Comparison of ENCODE assay signal across 33 mouse cellular contexts in the genomic region with DNA sequence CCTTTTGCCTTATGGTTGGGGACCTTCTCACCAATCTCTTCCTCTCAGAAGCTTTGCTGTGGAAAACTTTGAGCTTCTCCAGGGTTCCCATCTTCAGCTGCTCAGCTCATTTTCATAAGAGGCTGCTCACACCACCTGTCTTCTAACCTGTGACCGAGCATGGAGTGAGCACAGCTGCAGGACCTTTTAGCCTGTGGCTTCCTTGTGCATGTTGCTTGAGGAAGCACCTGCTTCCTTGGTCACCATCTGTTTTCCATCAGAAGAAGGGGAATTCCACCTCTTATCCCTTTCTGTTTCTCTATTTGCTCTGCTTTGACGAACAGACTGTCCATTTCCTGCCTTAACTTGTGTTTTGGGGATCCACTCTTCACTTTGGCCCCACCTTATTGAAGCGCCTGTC. TPM values are rescaled to one million over a fixed set of nuclear protein-coding genes. Genes with fewer than 3 reads are reported as not detected.
DNase-seq lines count a peak whose midpoint lies in the region; TF ChIP-seq lines count a peak whose summit lies in the region.
"Had no signal": no experiment of that assay in that cellular context is flagged by ENCODE, and none has a peak within 500 bp of the region (broad histone marks: within the 10 kb centered on the region; RNA-seq: fewer than 3 reads in every experiment).

No protein-coding gene starts in this region.

- H3K79me2 ChIP-seq in heart, adult 2 months (replicated peaks; ENCODE audit: control insufficient read depth, insufficient read depth, low read length): no peaks in the 10 kb centered on the region
- H3K79me2 ChIP-seq in CH12.LX (replicated peaks; ENCODE audit: control insufficient read depth, extremely low read depth, insufficient read depth, poor library complexity, severe bottlenecking) (no peaks in the 10 kb centered on the region), myocyte (ENCODE audit: control insufficient read depth, insufficient read depth) (no peaks in the 10 kb centered on the region)

- dilution Hi-C loops in CH12.LX (cut with MboI; ENCODE audit: extremely low pct_ligation_motif_present, extremely low pct_unique_long_range_greater_than_20kb, low sequenced_read_pairs): no loop called here

- no peak overlapping the region for H3K4me3 ChIP-seq in heart, adult 2 months
- no peak overlapping the region for H3K4me3 ChIP-seq in CH12.LX (replicated peaks in 1 of 3; ENCODE audit: low read depth in 2 of 3, low read length in 2 of 3, poor library complexity in 1 of 3)
- no peak overlapping the region for H3K4me3 ChIP-seq in myocyte
- H3K4me3 ChIP-seq in lung, adult 2 months (replicated peaks; ENCODE audit: extremely low read depth, low read depth, low read length): no peak overlapping the region
- H3K4me3 ChIP-seq: embryonic facial prominence, embryonic 15.5 days; erythroblast, embryonic 14.5 days; forebrain, embryonic 12.5 days; forebrain, embryonic 15.5 days; gastrocnemius, adult 2 months; heart, embryonic 10.5 days; heart, embryonic 13.5 days; hindbrain, embryonic 12.5 days; hindbrain, embryonic 15.5 days had no signal

- H3K27ac ChIP-seq in heart, adult 2 months: no peak overlapping the region
- H3K27ac ChIP-seq in CH12.LX (ENCODE audit: insufficient read depth, low read depth): no peak overlapping the region
- H3K27ac ChIP-seq: embryonic facial prominence, embryonic 15.5 days; forebrain, embryonic 12.5 days; forebrain, embryonic 15.5 days; gastrocnemius, adult 2 months; heart, embryonic 10.5 days; heart, embryonic 13.5 days; hindbrain, embryonic 12.5 days; hindbrain, embryonic 15.5 days had no signal

- H3K9me3 ChIP-seq in CH12.LX (replicated peaks; ENCODE audit: low read length): no peaks in the 10 kb centered on the region
- H3K9me3 ChIP-seq: embryonic facial prominence, embryonic 15.5 days; heart, embryonic 10.5 days; heart, embryonic 13.5 days; hindbrain, embryonic 15.5 days had no signal

- H3ac ChIP-seq in myocyte (ENCODE audit: control insufficient read depth, insufficient read length): no peak overlapping the region

- in situ Hi-C loops in CH12.LX (cut with MboI; ENCODE audit: low pct_ligation_motif_present, low pct_unique_long_range_greater_than_20kb, low sequenced_read_pairs): loop anchor here (25.0 kb wide), 1 partner anchor 649 kb away; no protein-coding TSS in a partner anchor

- H3K4me2 ChIP-seq in CH12.LX (ENCODE audit: insufficient read depth, low read depth, poor library complexity, severe bottlenecking): peak overlapping the region; percentile 50
- H3K4me2 ChIP-seq in myocyte (ENCODE audit: low read depth): no peak overlapping the region
- H3K4me2 ChIP-seq: embryonic facial prominence, embryonic 15.5 days; forebrain, embryonic 12.5 days; forebrain, embryonic 15.5 days; heart, embryonic 13.5 days; hindbrain, embryonic 12.5 days; hindbrain, embryonic 15.5 days had no signal

- no peak overlapping the region for H3K9ac ChIP-seq in heart, adult 2 months (ENCODE audit: low read depth, low read length)
- H3K9ac ChIP-seq in CH12.LX (ENCODE audit: insufficient read depth, low read depth): no peak overlapping the region
- H3K9ac ChIP-seq: embryonic facial prominence, embryonic 15.5 days; forebrain, embryonic 12.5 days; forebrain, embryonic 15.5 days; heart, embryonic 13.5 days; hindbrain, embryonic 12.5 days; hindbrain, embryonic 15.5 days had no signal

- no peaks in the 10 kb centered on the region; the same call in 1 of the 2 replicates for H3K4me1 ChIP-seq in heart, adult 2 months (ENCODE audit: control insufficient read depth, insufficient read depth, low read length)
- H3K4me1 ChIP-seq in CH12.LX (ENCODE audit: control insufficient read depth in 1 of 2, insufficient read depth in 2 of 2): peaks cover 4 to 25% of the 10 kb centered on the region in 2 experiments; a peak in 3 of 4 replicates
- no peaks in the 10 kb centered on the region for H3K4me1 ChIP-seq in lung, adult 2 months (ENCODE audit: control insufficient read depth, insufficient read depth, low read length)
- H3K4me1 ChIP-seq: embryonic facial prominence, embryonic 15.5 days; forebrain, embryonic 12.5 days; forebrain, embryonic 15.5 days; heart, embryonic 10.5 days; heart, embryonic 13.5 days; hindbrain, embryonic 12.5 days; hindbrain, embryonic 15.5 days had no signal

- no peaks in the 10 kb centered on the region for H3K36me3 ChIP-seq in heart, adult 2 months (ENCODE audit: control insufficient read depth, insufficient read depth, low read length)
- H3K36me3 ChIP-seq in CH12.LX (replicated peaks in 1 of 2; ENCODE audit: control insufficient read depth in 1 of 2, insufficient read depth in 1 of 2, low read length in 1 of 2): no peaks in the 10 kb centered on the region
- H3K36me3 ChIP-seq in myocyte (ENCODE audit: control insufficient read depth, insufficient read depth): no peaks in the 10 kb centered on the region
- H3K36me3 ChIP-seq: embryonic facial prominence, embryonic 15.5 days; forebrain, embryonic 12.5 days; forebrain, embryonic 15.5 days; heart, embryonic 10.5 days; heart, embryonic 13.5 days; hindbrain, embryonic 12.5 days; hindbrain, embryonic 15.5 days had no signal

- TF ChIP-seq CTCF in heart, adult 2 months (IDR thresholded peaks at IDR 0.05): no peak
- no peak for TF ChIP-seq CTCF in CH12.LX (conservative IDR thresholded peaks at IDR 0.05 in 1 of 2, IDR thresholded peaks at IDR 0.05 in 1 of 2; ENCODE audit: low read depth in 2 of 2, low read length in 2 of 2)
- TF ChIP-seq CTCF in lung, adult 2 months (IDR thresholded peaks at IDR 0.05; ENCODE audit: insufficient read depth, low read length): no peak

- no peaks in the 10 kb centered on the region for H3K27me3 ChIP-seq in heart, adult 2 months (ENCODE audit: control insufficient read depth, insufficient read depth, low read length)
- H3K27me3 ChIP-seq in CH12.LX (replicated peaks) (no peaks in the 10 kb centered on the region), myocyte (ENCODE audit: control insufficient read depth, insufficient read depth, insufficient read length) (no peaks in the 10 kb centered on the region)
- H3K27me3 ChIP-seq: embryonic facial prominence, embryonic 15.5 days; forebrain, embryonic 12.5 days; forebrain, embryonic 15.5 days; heart, embryonic 13.5 days; hindbrain, embryonic 12.5 days; hindbrain, embryonic 15.5 days had no signal

- no peak for TF ChIP-seq EP300 in heart, adult 2 months (IDR thresholded peaks at IDR 0.05; ENCODE audit: insufficient read depth, low read depth, low read length)
- peak; percentile 95 for TF ChIP-seq EP300 in CH12.LX (IDR thresholded peaks at IDR 0.05; ENCODE audit: low read length)

- DNase-seq in heart, adult 11 months: peak; percentile 83
- no peak for DNase-seq in heart, adult 2 months
- DNase-seq in CH12.LX (ENCODE audit: extremely low read depth): peak; percentile 81
- DNase-seq in lung, adult 2 months: no peak
- DNase-seq in right cerebral cortex, postnatal 10 days (ENCODE audit: low spot score in 2 of 2): no peak
- DNase-seq: adrenal gland, adult 2 months; adrenal gland, postnatal 14 days; B cell, adult 2 months; cerebellum, adult 11 months; cerebellum, adult 2 months; cerebellum, postnatal 14 days; gastrocnemius, adult 2 months; gastrocnemius, postnatal 14 days; heart, postnatal 14 days; heart, postnatal 4 days; kidney, adult 2 months had no signal

- intact Hi-C loops in heart, adult 2 months (cut with DNase I): no loop called here

- no peak for TF ChIP-seq RAD21 in CH12.LX (IDR thresholded peaks at IDR 0.05; ENCODE audit: low read depth, low read length)

- WGBS in heart, adult 2 months: 27% methylated on average over 3 of the region's 3 CpGs
- 33% methylated on average over 3 of the region's 3 CpGs for WGBS in lung, adult 2 months

- TF ChIP-seq POLR2A in heart, adult 2 months (IDR thresholded peaks at IDR 0.05; ENCODE audit: insufficient read depth, low read depth, low read length): no peak
- TF ChIP-seq POLR2A in CH12.LX (IDR thresholded peaks at IDR 0.05; ENCODE audit: low read depth, low read length) (no peak), myocyte (IDR thresholded peaks at IDR 0.05; ENCODE audit: insufficient read length, low read depth) (no peak)
- TF ChIP-seq POLR2A in lung, adult 2 months (IDR thresholded peaks at IDR 0.05; ENCODE audit: borderline replicate concordance, extremely low read depth, low read depth, low read length): no peak

TF ChIP-seq in CH12.LX, 34 proteins besides CTCF, POLR2A, EP300 and RAD21 (continues in another document):
- TF ChIP-seq NELFE (IDR thresholded peaks at IDR 0.05; ENCODE audit: low read depth, low read length) (no peak), BHLHE40 (IDR thresholded peaks at IDR 0.05; ENCODE audit: low read depth, low read length) (peak; percentile 85), E2F4 (IDR thresholded peaks at IDR 0.05; ENCODE audit: insufficient replicate concordance, low read depth, low read length) (no peak), MXI1 (IDR thresholded peaks at IDR 0.05; ENCODE audit: low read depth, low read length) (no peak), CHD2 (IDR thresholded peaks at IDR 0.05; ENCODE audit: low read length) (peak; percentile 8; the same call in 1 of the 2 replicates), ZMIZ1 (IDR thresholded peaks at IDR 0.05; ENCODE audit: low read depth, low read length) (no peak), NRF1 (IDR thresholded peaks at IDR 0.05; ENCODE audit: low read depth, low read length) (no peak)

TF ChIP-seq in myocyte, 11 proteins besides CTCF, POLR2A, EP300 and RAD21 (continues in another document):
- no peak for TF ChIP-seq E2F4 (IDR thresholded peaks at IDR 0.05; ENCODE audit: insufficient read depth)
- no peak for TF ChIP-seq USF1 (IDR thresholded peaks at IDR 0.05; ENCODE audit: low read depth)
- TF ChIP-seq MYOD1 (IDR thresholded peaks at IDR 0.05; ENCODE audit: control insufficient read depth in 1 of 3, insufficient read length in 2 of 3, low read depth in 2 of 3): peak in 2 of 3 experiments; percentile 87 to 88
- TF ChIP-seq SRF (IDR thresholded peaks at IDR 0.05; ENCODE audit: control insufficient read depth, insufficient read length, low read depth): no peak
- no peak for TF ChIP-seq MAX (IDR thresholded peaks at IDR 0.05; ENCODE audit: low read depth)
- TF ChIP-seq MYOG (IDR thresholded peaks at IDR 0.05; ENCODE audit: control insufficient read depth in 1 of 3, insufficient read depth in 1 of 3, insufficient read length in 2 of 3, low read depth in 2 of 3): peak; percentile 5 to 97 (median 55)
- peak; percentile 79 for TF ChIP-seq TCF3 (IDR thresholded peaks at IDR 0.05; ENCODE audit: insufficient read length, low read depth)

RNA-seq across cellular contexts. Expression of gene Serpinb1b, which starts 34.7 kb away (rescaled TPM):
- not detected for total RNA-seq in heart, adult 2 months (2021)
- polyA plus RNA-seq in heart, adult 2 months (2012; rRNA removed): not detected in 2 replicates
- total RNA-seq in CH12.LX (2012; rRNA removed): 0.08 TPM in 2 replicates
- total RNA-seq in CH12.LX (2014; rRNA removed): 0.62 and 0.98 TPM in 2 replicates
- polyA plus RNA-seq in CH12.LX (2012; ENCODE audit: insufficient read length, low read depth): 0.56 and 0.64 TPM in 2 replicates
- polyA plus RNA-seq in myocyte (2012; fragmentation: generic; extraction: Trizol): 1.6 TPM
- 0.12 and 0.44 TPM in 2 replicates for polyA plus RNA-seq in lung, adult 2 months (2012; rRNA removed)
- total RNA-seq: gastrocnemius, adult 2 months; heart, adult 18-20 months; heart, postnatal 14 days; heart, postnatal 4 days; MEL had no signal
- polyA plus RNA-seq: erythroblast, embryonic 14.5 days; heart, embryonic 10.5 days; heart, embryonic 13.5 days; intestine, embryonic 14.5 days; kidney, adult 2 months had no signal

RNA-seq across cellular contexts. Expression of gene Serpinb9c, which starts 46.5 kb away (rescaled TPM):
- not detected for total RNA-seq in heart, adult 2 months (2021)
- polyA plus RNA-seq in heart, adult 2 months (2012; rRNA removed): not detected in 2 replicates
- total RNA-seq in CH12.LX (2012; rRNA removed): not detected in 2 replicates
- total RNA-seq in CH12.LX (2014; rRNA removed): not detected in 2 replicates
- polyA plus RNA-seq in CH12.LX (2012; ENCODE audit: insufficient read length, low read depth): not detected in 2 replicates
- polyA plus RNA-seq in myocyte (2012; fragmentation: generic; extraction: Trizol): 0.14 TPM
- polyA plus RNA-seq in lung, adult 2 months (2012; rRNA removed): not detected in 2 replicates
- total RNA-seq: adrenal gland, adult 2 months; adrenal gland, postnatal 14 days; adrenal gland, postnatal 4 days; gastrocnemius, adult 2 months; gastrocnemius, postnatal 14 days; gastrocnemius, postnatal 4 days; heart, adult 18-20 months; heart, postnatal 14 days; heart, postnatal 4 days; MEL had no signal
- polyA plus RNA-seq: adrenal gland, adult 2 months; embryonic facial prominence, embryonic 11.5 days; embryonic facial prominence, embryonic 15.5 days; erythroblast, embryonic 14.5 days; forebrain, embryonic 12.5 days; forebrain, embryonic 15.5 days; heart, embryonic 10.5 days; heart, embryonic 13.5 days; heart, embryonic 16.5 days; hindbrain, embryonic 12.5 days; hindbrain, embryonic 15.5 days; intestine, embryonic 14.5 days; intestine, postnatal 0 days; kidney, adult 2 months had no signal

Comparison
In these comparisons a context has a peak if more than half of its experiments do, and no peak if none do; other contexts are left out.
1. DNase-seq: peak in heart, adult 11 months (single experiment) and CH12.LX (single experiment); none in heart, adult 2 months (0 of 2), lung, adult 2 months (single experiment) and right cerebral cortex, postnatal 10 days (0 of 2).